Mouse (Mus musculus) liver, postnatal 0 days (tissue): ENCODE measurements at regions not wholly inside any gene's neighbourhood (a gene's known extent, or its start where the extent isn't known, plus 50 kb on each side); places are given as distances from the start of the nearest gene placed in this dataset.

Source experiments
- ATAC-seq: fragments of 200-750 bp; cut with Nextera tagmentation; 2 replicates; pipeline ENCODE4 v1.8.0; 2017; ENCODE audit warnings: mild to moderate bottlenecking, moderate library complexity
- DNase-seq: peaks from one replicate; pipeline ENCODE4 v3.0.0-alpha.2; 2016
- H3K27ac ChIP-seq: fragments of 300-500 bp; sonication (generic); 2 replicates; pipeline ENCODE4 v1.5.1; 2014; ENCODE audit warnings: antibody characterized with exemption, moderate library complexity, mild to moderate bottlenecking, low read depth
- H3K27me3 ChIP-seq: fragments of 300-500 bp; sonication (generic); 2 replicates; pipeline ENCODE4 v1.6.1; 2014; ENCODE audit warnings: low read length, control low read depth, mixed read lengths; ENCODE audit not compliant: insufficient read depth
- H3K36me3 ChIP-seq: fragments of 300-500 bp; sonication (generic); replicated peaks from 2 replicates; pipeline ENCODE4 v1.6.1; 2014; ENCODE audit warnings: mild to moderate bottlenecking, control low read depth, low read length, moderate library complexity, mixed read lengths; ENCODE audit not compliant: insufficient read depth
- H3K4me1 ChIP-seq: fragments of 300-500 bp; sonication (generic); 2 replicates; pipeline ENCODE4 v1.6.1; 2014; ENCODE audit warnings: antibody characterized with exemption, mild to moderate bottlenecking, control low read depth; ENCODE audit not compliant: insufficient read depth
- H3K4me2 ChIP-seq: fragments of 300-500 bp; sonication (generic); 2 replicates; pipeline ENCODE4 v1.6.1; 2014; ENCODE audit warnings: low read depth, mild to moderate bottlenecking, low read length, moderate library complexity, mixed read lengths
- H3K4me3 ChIP-seq: fragments of 300-500 bp; sonication (generic); 2 replicates; pipeline ENCODE4 v1.5.1; 2014; ENCODE audit warnings: low read depth, low read length
- H3K9ac ChIP-seq: fragments of 300-500 bp; sonication (generic); replicated peaks from 2 replicates; pipeline ENCODE4 v1.6.1; 2014; ENCODE audit warnings: mild to moderate bottlenecking, moderate library complexity
- H3K9me3 ChIP-seq: fragments of 300-500 bp; sonication (generic); 2 replicates; pipeline ENCODE4 v1.6.1; 2016; ENCODE audit warnings: mild to moderate bottlenecking, control low read depth, low read length, mixed read lengths
- CTCF ChIP-seq: sonication (generic); IDR thresholded peaks from 2 replicates; pipeline ENCODE4 v1.5.1; 2016; ENCODE audit warnings: antibody characterized with exemption, low read depth
- EP300 ChIP-seq: IDR thresholded peaks from 2 replicates; pipeline ENCODE4 v1.6.1; 2016; ENCODE audit warnings: antibody characterized with exemption, low read depth, mild to moderate bottlenecking
- WGBS: fragments of 180-500 bp; shearing (Covaris S2); extraction: QIAGEN DNeasy Blood & Tissue Kit; methylation state at CpG from one replicate; pipeline ENCODE4 v1.1.7; 2014; ENCODE audit not compliant: insufficient replicate concordance; 5-methylcytosine and 5-hydroxymethylcytosine counted together

- Histone ChIP-seq H3K9me3 (no peaks in the 10 kb centered on the region), H3K36me3 (no peaks in the 10 kb centered on the region), H3K27me3 (no peaks in the 10 kb centered on the region), H3K4me2 (no peak overlapping the region), H3K9ac (no peak overlapping the region), H3K4me3 (no peak overlapping the region), H3K4me1 (no peaks in the 10 kb centered on the region), H3K27ac (no peak overlapping the region)
- TF ChIP-seq EP300 = no peak
- WGBS = 56% methylated on average over 5 of the region's 5 CpGs
- DNase-seq (no peak), ATAC-seq (no peak)
These were observed 54.9 kb upstream of the Gpc3 start for GRCm38 (mm10) chrX:52668679-52669078.

GRCm38 (mm10) chrX:52679045-52679444, 65.3 kb upstream of the Gpc3 start:
- WGBS = 32% methylated on average over 5 of the region's 5 CpGs
- TF ChIP-seq EP300 = no peak
- TF ChIP-seq CTCF = peak; percentile 40

GRCm38 (mm10) chrX:52694392-52694791, 80.6 kb upstream of the Gpc3 start:
- Histone ChIP-seq H3K4me2 (no peak overlapping the region), H3K4me1 (no peaks in the 10 kb centered on the region), H3K27ac (no peak overlapping the region), H3K27me3 (no peaks in the 10 kb centered on the region), H3K4me3 (no peak overlapping the region), H3K36me3 (no peaks in the 10 kb centered on the region), H3K9me3 (no peaks in the 10 kb centered on the region), H3K9ac (no peak overlapping the region)
- ATAC-seq (no peak), DNase-seq (no peak)
- no peak for TF ChIP-seq EP300
- TF ChIP-seq CTCF = peak; percentile 49
- 39% methylated on average over 2 of the region's 2 CpGs for WGBS

More at GRCm38 (mm10) chrX:52679045-52679444, 65.3 kb upstream of the Gpc3 start:
- Histone ChIP-seq H3K9me3 (no peaks in the 10 kb centered on the region), H3K27me3 (no peaks in the 10 kb centered on the region), H3K36me3 (no peaks in the 10 kb centered on the region), H3K4me2 (peak overlapping the region; percentile 35; the same call in 1 of the 2 replicates), H3K4me3 (no peak overlapping the region), H3K9ac (no peak overlapping the region), H3K4me1 (no peaks in the 10 kb centered on the region), H3K27ac (no peak overlapping the region)
- ATAC-seq (no peak), DNase-seq (peak; percentile 25)

GRCm38 (mm10) chrX:52699615-52700014, 85.9 kb upstream of the Gpc3 start:
- Histone ChIP-seq H3K27me3 (no peaks in the 10 kb centered on the region), H3K4me1 (no peaks in the 10 kb centered on the region), H3K4me3 (no peak overlapping the region), H3K4me2 (no peak overlapping the region), H3K9ac (no peak overlapping the region), H3K27ac (no peak overlapping the region), H3K36me3 (no peaks in the 10 kb centered on the region), H3K9me3 (no peaks in the 10 kb centered on the region)
- TF ChIP-seq EP300 (no peak), CTCF (no peak)
- ATAC-seq = no peak
- WGBS = 26% methylated on average over 1 of the region's 1 CpGs
- no peak for DNase-seq

GRCm38 (mm10) chrX:52717495-52717894, 73.5 kb upstream of the Ccdc160 start:
- no peaks in the 10 kb centered on the region for H3K36me3 ChIP-seq
- WGBS = 21% methylated on average over 3 of the region's 3 CpGs
- no peaks in the 10 kb centered on the region for H3K4me1 ChIP-seq
- no peak overlapping the region for H3K9ac ChIP-seq
- no peaks in the 10 kb centered on the region for H3K27me3 ChIP-seq
- H3K4me3 ChIP-seq = no peak overlapping the region
- H3K4me2 ChIP-seq = no peak overlapping the region
- DNase-seq (no peak), ATAC-seq (no peak)
- TF ChIP-seq CTCF (peak; percentile 45), EP300 (no peak)
- H3K9me3 ChIP-seq = no peaks in the 10 kb centered on the region
- H3K27ac ChIP-seq = no peak overlapping the region

- H3K4me2 ChIP-seq = no peak overlapping the region
- no peak for DNase-seq
- H3K36me3 ChIP-seq = no peaks in the 10 kb centered on the region
- WGBS = 66% methylated on average over 3 of the region's 3 CpGs
- no peak for ATAC-seq
- H3K27ac ChIP-seq = no peak overlapping the region
- no peaks in the 10 kb centered on the region for H3K9me3 ChIP-seq
- 0 out of 2 replicates have a peak, but pooled peaks cover under 1% of the 10 kb centered on the region for H3K27me3 ChIP-seq
- no peak overlapping the region for H3K9ac ChIP-seq
- H3K4me3 ChIP-seq = no peak overlapping the region
- TF ChIP-seq EP300 (no peak), CTCF (no peak)
- H3K4me1 ChIP-seq = no peaks in the 10 kb centered on the region
These were observed 52.9 kb upstream of the Ccdc160 start for GRCm38 (mm10) chrX:52738116-52738515.
